Mouse (Mus musculus) heart, embryonic 10.5 days (tissue): ENCODE measurements around the gene Fam53a. TPM values are rescaled to one million over a fixed set of nuclear protein-coding genes. Genes with fewer than 3 reads are reported as not detected.

Experiments used
- DNase-seq: peaks from one replicate; pipeline ENCODE4 v3.0.0-alpha.2; 2017; ENCODE audit warnings: low spot score
- H3K27ac ChIP-seq: fragments of 300-500 bp; sonication (generic); 2 replicates; pipeline ENCODE4 v1.5.1; 2016; ENCODE audit warnings: mild to moderate bottlenecking
- H3K27me3 ChIP-seq: fragments of 300-500 bp; sonication (generic); 2 replicates; pipeline ENCODE4 v1.6.1; 2016; ENCODE audit warnings: mild to moderate bottlenecking; ENCODE audit not compliant: poor library complexity, insufficient read depth, severe bottlenecking
- H3K36me3 ChIP-seq: fragments of 300-500 bp; sonication (generic); 2 replicates; pipeline ENCODE4 v1.6.1; 2016; ENCODE audit warnings: mild to moderate bottlenecking, moderate library complexity
- H3K4me1 ChIP-seq: fragments of 300-500 bp; sonication (generic); 2 replicates; pipeline ENCODE4 v1.6.1; 2016; ENCODE audit warnings: mild to moderate bottlenecking
- H3K4me3 ChIP-seq: fragments of 300-500 bp; sonication (generic); 2 replicates; pipeline ENCODE4 v1.5.1; 2016; ENCODE audit warnings: mild to moderate bottlenecking, moderate library complexity
- H3K9me3 ChIP-seq: fragments of 300-500 bp; sonication (generic); 2 replicates; pipeline ENCODE4 v1.6.1; 2016; ENCODE audit warnings: mild to moderate bottlenecking, moderate library complexity
- WGBS: fragments of 180-500 bp; shearing (Covaris S2); methylation state at CpG from one replicate; pipeline ENCODE4 v1.1.7; 2016; 5-methylcytosine and 5-hydroxymethylcytosine counted together
- polyA plus RNA-seq: library from polyadenylated mRNA; unstranded; fragments of >200 nt; fragmentation: Nextera tagmentation; extraction: Ambion mirVana; gene quantifications from 2 replicates; pipeline ENCODE4 v1.2.1, GENCODE M21; 2016

The Fam53a gene
- 65.4 and 67.4 TPM in 2 replicates for polyA plus RNA-seq

GRCm38 (mm10) chr5:33629301-33629987 is at the start of gene Fam53a, which contains the start of gene Gm9903:
Gene Fam53a (minus strand): TSS chr5:33629635.
Gene Gm9903 (plus strand): TSS chr5:33629925.
- under 1% methylated on average over 99 of the region's 99 CpGs for WGBS

GRCm38 (mm10) chr5:33678244-33678643 is 48.8 kb upstream of the Fam53a start:
- 86% methylated on average over 5 of the region's 5 CpGs for WGBS

More at GRCm38 (mm10) chr5:33629301-33629987, at the start of gene Fam53a, which contains the start of gene Gm9903:
- H3K36me3 ChIP-seq: peaks cover 4% of the 10 kb centered on the region
- no peaks in the 10 kb centered on the region for H3K9me3 ChIP-seq
- peak within 1 kb of the TSS; percentile 95 for H3K27ac ChIP-seq
- peak within 1 kb of the TSS; percentile 77 for H3K4me3 ChIP-seq
- H3K4me1 ChIP-seq: peaks cover 17% of the 10 kb centered on the region
- no peaks in the 10 kb centered on the region for H3K27me3 ChIP-seq
- peak; percentile 99 for DNase-seq

GRCm38 (mm10) chr5:33675964-33676363 is 46.5 kb upstream of the Fam53a start:
- Histone ChIP-seq H3K9me3 (no peaks in the 10 kb centered on the region), H3K4me3 (no peak overlapping the region), H3K36me3 (peaks cover 22% of the 10 kb centered on the region), H3K4me1 (peaks cover 8% of the 10 kb centered on the region), H3K27ac (no peak overlapping the region), H3K27me3 (no peaks in the 10 kb centered on the region)
- no peak for DNase-seq
- 0% methylated on average over 1 of the region's 1 CpGs for WGBS

More at GRCm38 (mm10) chr5:33678244-33678643, 48.8 kb upstream of the Fam53a start:
- peaks cover 17% of the 10 kb centered on the region for H3K4me1 ChIP-seq
- no peak overlapping the region for H3K4me3 ChIP-seq
- no peaks in the 10 kb centered on the region for H3K27me3 ChIP-seq
- H3K36me3 ChIP-seq: peaks cover 1% of the 10 kb centered on the region
- no peaks in the 10 kb centered on the region for H3K9me3 ChIP-seq
- no peak overlapping the region for H3K27ac ChIP-seq
- DNase-seq: no peak

GRCm38 (mm10) chr5:33674439-33674838 is 45.0 kb upstream of the Fam53a start:
- Histone ChIP-seq H3K27me3 (no peaks in the 10 kb centered on the region), H3K27ac (no peak overlapping the region), H3K9me3 (no peaks in the 10 kb centered on the region), H3K4me1 (peaks cover 8% of the 10 kb centered on the region; the same call in 1 of the 2 replicates), H3K4me3 (no peak overlapping the region), H3K36me3 (peaks cover 38% of the 10 kb centered on the region)
- DNase-seq: no peak
- 82% methylated on average over 3 of the region's 3 CpGs for WGBS

- Histone ChIP-seq H3K36me3 (peaks cover 65% of the 10 kb centered on the region), H3K27ac (0 out of 2 replicates have a peak overlapping the region, but pooled peaks have one; percentile 24), H3K4me1 (peaks cover 8% of the 10 kb centered on the region; the same call in 1 of the 2 replicates), H3K9me3 (no peaks in the 10 kb centered on the region), H3K4me3 (no peak overlapping the region), H3K27me3 (no peaks in the 10 kb centered on the region)
- 66% methylated on average over 5 of the region's 5 CpGs for WGBS
- no peak for DNase-seq
These were observed 42.2 kb upstream of the Fam53a start for GRCm38 (mm10) chr5:33671659-33672058.

GRCm38 (mm10) chr5:33668223-33668622 is 38.8 kb upstream of the Fam53a start:
- peaks cover 93% of the 10 kb centered on the region for H3K36me3 ChIP-seq
- no peak overlapping the region for H3K4me3 ChIP-seq

GRCm38 (mm10) chr5:33658664-33659050 is 29.2 kb upstream of the Fam53a start:
- Histone ChIP-seq H3K9me3 (no peaks in the 10 kb centered on the region), H3K27ac (peak overlapping the region; percentile 95), H3K4me1 (peaks cover 38% of the 10 kb centered on the region), H3K27me3 (no peaks in the 10 kb centered on the region), H3K4me3 (peak overlapping the region; percentile 93), H3K36me3 (peaks cover 54% of the 10 kb centered on the region)
- WGBS: under 1% methylated on average over 26 of the region's 26 CpGs
- no peak for DNase-seq

More at GRCm38 (mm10) chr5:33668223-33668622, 38.8 kb upstream of the Fam53a start:
- DNase-seq: no peak
- Histone ChIP-seq H3K4me1 (no peaks in the 10 kb centered on the region), H3K27ac (no peak overlapping the region), H3K9me3 (no peaks in the 10 kb centered on the region), H3K27me3 (no peaks in the 10 kb centered on the region)

- H3K27me3 ChIP-seq: no peaks in the 10 kb centered on the region
- H3K4me1 ChIP-seq: peaks cover 44% of the 10 kb centered on the region
- H3K9me3 ChIP-seq: no peaks in the 10 kb centered on the region
- peak within 1 kb of the TSS; percentile 93 for H3K4me3 ChIP-seq
- WGBS: under 1% methylated on average over 60 of the region's 60 CpGs
- peaks cover 56% of the 10 kb centered on the region for H3K36me3 ChIP-seq
- H3K27ac ChIP-seq: peak within 1 kb of the TSS; percentile 95
- DNase-seq: peak; percentile 100
These were observed 28.6 kb upstream of the Fam53a start, which contains the start of the genes Tacc3 and Tmem129 for GRCm38 (mm10) chr5:33657787-33658663. Gene Tacc3 (plus strand): TSS chr5:33658128. Gene Tmem129 (minus strand): TSS chr5:33658416.

- H3K36me3 ChIP-seq: peaks cover 49% of the 10 kb centered on the region
- no peak for DNase-seq
These were observed 27.9 kb upstream of the Fam53a start for GRCm38 (mm10) chr5:33657251-33657786.

GRCm38 (mm10) chr5:33656739-33657138 is 27.3 kb upstream of the Fam53a start:
- WGBS: 44% methylated on average over 1 of the region's 1 CpGs
- DNase-seq: no peak
- no peaks in the 10 kb centered on the region for H3K27me3 ChIP-seq
- peaks cover 50% of the 10 kb centered on the region for H3K4me1 ChIP-seq
- peaks cover 44% of the 10 kb centered on the region for H3K36me3 ChIP-seq
- H3K4me3 ChIP-seq: peak overlapping the region; percentile 93
- peak overlapping the region; percentile 95 for H3K27ac ChIP-seq
- H3K9me3 ChIP-seq: no peaks in the 10 kb centered on the region

More at GRCm38 (mm10) chr5:33657251-33657786, 27.9 kb upstream of the Fam53a start:
- under 1% methylated on average over 32 of the region's 32 CpGs for WGBS
- peaks cover 50% of the 10 kb centered on the region for H3K4me1 ChIP-seq
- no peaks in the 10 kb centered on the region for H3K9me3 ChIP-seq
- H3K27me3 ChIP-seq: no peaks in the 10 kb centered on the region
- H3K4me3 ChIP-seq: peak overlapping the region; percentile 93
- peak overlapping the region; percentile 95 for H3K27ac ChIP-seq

GRCm38 (mm10) chr5:33655251-33655840 is 25.9 kb upstream of the Fam53a start:
- Histone ChIP-seq H3K36me3 (peaks cover 32% of the 10 kb centered on the region), H3K27me3 (no peaks in the 10 kb centered on the region), H3K27ac (no peak overlapping the region), H3K4me1 (peaks cover 57% of the 10 kb centered on the region), H3K9me3 (no peaks in the 10 kb centered on the region), H3K4me3 (no peak overlapping the region)
- no peak for DNase-seq
- 90% methylated on average over 10 of the region's 10 CpGs for WGBS

GRCm38 (mm10) chr5:33654424-33654823 is 25.0 kb upstream of the Fam53a start:
- Histone ChIP-seq H3K4me1 (peaks cover 55% of the 10 kb centered on the region), H3K9me3 (no peaks in the 10 kb centered on the region), H3K27ac (no peak overlapping the region), H3K4me3 (no peak overlapping the region), H3K36me3 (peaks cover 38% of the 10 kb centered on the region), H3K27me3 (no peaks in the 10 kb centered on the region)
- WGBS: 93% methylated on average over 13 of the region's 13 CpGs
- no peak for DNase-seq
